ENCODE assay signal across 25 mouse cellular contexts in the genomic region with DNA sequence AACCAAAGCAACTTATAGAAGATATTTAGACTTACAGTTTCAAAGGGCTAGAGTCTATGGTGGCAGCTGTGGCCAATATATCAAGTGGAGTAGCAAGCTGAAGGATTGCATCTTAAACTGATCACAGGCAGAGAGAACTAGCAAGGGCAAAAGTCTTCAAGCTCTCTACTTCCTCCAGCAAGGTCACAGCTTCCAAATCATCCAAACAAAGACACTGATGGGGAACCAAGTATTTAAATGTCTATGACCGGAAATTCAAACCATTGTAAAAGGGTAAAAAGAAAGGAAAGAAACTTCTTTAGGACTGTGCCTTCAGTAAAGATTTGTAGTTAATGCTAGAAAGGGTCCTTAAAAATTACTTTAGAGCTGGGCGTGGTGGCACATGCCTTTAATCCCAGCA.
"Had no signal": no experiment of that assay in that cellular context is flagged by ENCODE, and none has a peak within 500 bp of the region (broad histone marks: within the 10 kb centered on the region; RNA-seq: fewer than 3 reads in every experiment).

No protein-coding gene starts in this region.

- H3K36me3 ChIP-seq: heart, embryonic 10.5 days; heart, embryonic 12.5 days; hindbrain, embryonic 10.5 days; hindbrain, embryonic 12.5 days; intestine, embryonic 15.5 days; limb, embryonic 13.5 days; limb, embryonic 15.5 days; liver, embryonic 12.5 days had no signal

- H3K9ac ChIP-seq: heart, embryonic 12.5 days; hindbrain, embryonic 12.5 days; hindbrain, embryonic 14.5 days; intestine, embryonic 15.5 days; limb, embryonic 13.5 days; limb, embryonic 15.5 days; liver, embryonic 12.5 days; liver, embryonic 14.5 days had no signal

- DNase-seq: gastrocnemius, adult 2 months; gastrocnemius, postnatal 10 days; gastrocnemius, postnatal 25 days; heart, adult 18-20 months; heart, postnatal 10 days; heart, postnatal 4 days; kidney, adult 18-20 months; kidney, adult 8-10 months; kidney, postnatal 14 days; kidney, postnatal 4 days had no signal

- H3K4me2 ChIP-seq: heart, embryonic 12.5 days; hindbrain, embryonic 12.5 days; hindbrain, embryonic 14.5 days; intestine, embryonic 15.5 days; limb, embryonic 13.5 days; limb, embryonic 15.5 days; liver, embryonic 12.5 days had no signal

- H3K27ac ChIP-seq: gastrocnemius, adult 2 months; heart, embryonic 10.5 days; hindbrain, embryonic 10.5 days; hindbrain, embryonic 12.5 days; hindbrain, embryonic 14.5 days; intestine, embryonic 15.5 days; layer of hippocampus, adult 2 months; left cerebral cortex, adult 2 months; limb, embryonic 13.5 days; limb, embryonic 15.5 days; liver, embryonic 12.5 days; liver, embryonic 14.5 days had no signal

- H3K4me3 ChIP-seq: gastrocnemius, adult 2 months; heart, embryonic 10.5 days; heart, embryonic 12.5 days; hindbrain, embryonic 10.5 days; hindbrain, embryonic 12.5 days; intestine, embryonic 15.5 days; layer of hippocampus, adult 2 months; left cerebral cortex, adult 2 months; limb, embryonic 13.5 days; limb, embryonic 15.5 days; liver, embryonic 12.5 days had no signal

- ATAC-seq: hindbrain, embryonic 16.5 days; inflammation-experienced regulatory T-cells, adult 6 months; intestine, embryonic 15.5 days; intestine, postnatal 0 days; liver, embryonic 12.5 days had no signal

- H3K27me3 ChIP-seq: heart, embryonic 12.5 days; hindbrain, embryonic 12.5 days; intestine, embryonic 15.5 days; limb, embryonic 13.5 days; limb, embryonic 15.5 days; liver, embryonic 12.5 days had no signal

- H3K4me1 ChIP-seq: heart, embryonic 10.5 days; heart, embryonic 12.5 days; hindbrain, embryonic 12.5 days; intestine, embryonic 15.5 days; limb, embryonic 13.5 days; limb, embryonic 15.5 days; liver, embryonic 12.5 days had no signal

- H3K9me3 ChIP-seq: heart, embryonic 10.5 days; heart, embryonic 12.5 days; hindbrain, embryonic 10.5 days; hindbrain, embryonic 12.5 days; intestine, embryonic 15.5 days; limb, embryonic 13.5 days; limb, embryonic 15.5 days; liver, embryonic 12.5 days had no signal
